Mouse (Mus musculus) MEL (cell line): ENCODE results near the gene Polr2c.

Experiments used
- ELF1 ChIP-seq: IDR thresholded peaks from 2 replicates; pipeline ENCODE4 v1.6.1; 2014; ENCODE audit warnings: low read depth, mild to moderate bottlenecking, inconsistent platforms, low read length, improper control_type of control experiment, moderate library complexity
- GATA1 ChIP-seq: IDR thresholded peaks from 2 replicates; pipeline ENCODE4 v1.6.1; 2011; ENCODE audit warnings: low read depth, low read length, improper control_type of control experiment
- MAFK ChIP-seq: IDR thresholded peaks from 2 replicates; pipeline ENCODE4 v1.6.1; 2011; ENCODE audit warnings: low read depth, mild to moderate bottlenecking, low read length, improper control_type of control experiment, borderline replicate concordance
- POLR2A ChIP-seq, 2 experiments: IDR thresholded peaks; 2 replicates each; pipeline ENCODE4 v1.6.1; 2011 to 2012; ENCODE audit warnings: low read length in 2 of 2, mild to moderate bottlenecking in 2 of 2, control low read depth in 1 of 2, improper control_type of control experiment in 1 of 2, low read depth in 1 of 2, moderate library complexity in 1 of 2; ENCODE audit not compliant: control insufficient read depth in 1 of 2, insufficient read depth in 1 of 2, poor library complexity in 1 of 2
- USF1 ChIP-seq: IDR thresholded peaks from 2 replicates; pipeline ENCODE4 v1.6.1; 2014; ENCODE audit warnings: low read depth, mild to moderate bottlenecking, inconsistent platforms, low read length, improper control_type of control experiment, moderate library complexity

GRCm38 (mm10) chr8:94922602-94923001, 65.4 kb downstream of the Polr2c start:
- TF ChIP-seq GATA1: 0 out of 2 replicates have a peak, but pooled peaks have one; percentile 28
- TF ChIP-seq POLR2A (IDR thresholded peaks at IDR 0.05; ENCODE audit: control insufficient read depth in 1 of 2, insufficient read depth in 1 of 2, low read depth in 1 of 2, low read length in 2 of 2, poor library complexity in 1 of 2): no peak
- no peak for TF ChIP-seq MAFK
- no peak for TF ChIP-seq ELF1
- no peak for TF ChIP-seq USF1
